15 mouse cellular contexts compared by ENCODE assay signal in the genomic region with DNA sequence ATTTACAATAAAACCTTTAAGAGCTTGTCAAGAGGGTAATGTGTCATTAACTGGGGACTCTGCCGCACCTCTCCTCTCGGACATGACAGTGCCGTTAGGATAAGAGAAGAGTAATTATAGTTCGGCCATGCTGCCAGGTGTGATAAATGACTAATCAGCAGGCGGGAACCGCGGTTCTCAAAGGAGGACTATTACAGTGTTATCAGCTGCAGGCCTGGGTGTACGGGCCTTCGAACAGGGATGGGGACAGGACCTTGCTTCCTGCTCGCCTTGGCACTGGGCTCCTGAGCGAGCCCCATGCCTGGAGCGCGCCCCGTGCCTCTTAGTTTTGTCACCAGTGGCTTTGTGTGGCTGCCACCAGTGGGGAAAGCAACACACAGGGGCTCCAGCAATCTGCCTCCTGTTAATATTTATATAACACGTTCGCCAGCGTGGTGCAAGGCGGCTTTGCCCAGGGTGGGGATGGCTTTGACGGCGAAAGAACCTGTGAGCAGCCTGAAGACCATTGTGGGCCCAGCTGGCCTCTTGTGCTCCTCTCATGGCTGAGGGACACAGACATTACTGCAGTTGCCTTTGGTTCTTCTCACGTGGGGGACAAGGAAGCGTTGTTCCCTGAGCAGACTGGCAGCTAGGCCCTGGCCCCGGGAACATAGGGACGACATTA.
DNase-seq lines count a peak whose midpoint lies in the region; ATAC-seq and TF ChIP-seq lines count a peak whose summit lies in the region.
"Had no signal": no experiment of that assay in that cellular context is flagged by ENCODE, and none has a peak within 500 bp of the region (broad histone marks: within the 10 kb centered on the region; RNA-seq: fewer than 3 reads in every experiment).

No protein-coding gene starts in this region.

- H3K4me3 ChIP-seq in forebrain, embryonic 10.5 days: no peak overlapping the region
- no peak overlapping the region for H3K4me3 ChIP-seq in forebrain, embryonic 14.5 days (ENCODE audit: low read depth, low read length)
- no peak overlapping the region for H3K4me3 ChIP-seq in neural tube, embryonic 12.5 days
- no peak overlapping the region for H3K4me3 ChIP-seq in neural tube, embryonic 15.5 days (replicated peaks)
- H3K4me3 ChIP-seq in liver, embryonic 14.5 days (ENCODE audit: insufficient read depth in 1 of 2, low read depth in 2 of 2, low read length in 2 of 2): no peak overlapping the region
- H3K4me3 ChIP-seq: layer of hippocampus, adult 2 months had no signal

- peak overlapping the region; percentile 73 for H3K27ac ChIP-seq in forebrain, embryonic 10.5 days
- no peak overlapping the region for H3K27ac ChIP-seq in forebrain, embryonic 14.5 days (ENCODE audit: low read depth, low read length)
- H3K27ac ChIP-seq in neural tube, embryonic 12.5 days: no peak overlapping the region
- H3K27ac ChIP-seq in neural tube, embryonic 15.5 days (replicated peaks): no peak overlapping the region
- H3K27ac ChIP-seq in liver, embryonic 14.5 days: no peak overlapping the region
- H3K27ac ChIP-seq: layer of hippocampus, adult 2 months had no signal

- 84% methylated on average over 24 of the region's 24 CpGs for WGBS in forebrain, embryonic 10.5 days
- WGBS in forebrain, embryonic 14.5 days: 55% methylated on average over 24 of the region's 24 CpGs
- WGBS in neural tube, embryonic 12.5 days: 37% methylated on average over 24 of the region's 24 CpGs
- 34% methylated on average over 24 of the region's 24 CpGs for WGBS in neural tube, embryonic 15.5 days
- 42% methylated on average over 24 of the region's 24 CpGs for WGBS in liver, embryonic 14.5 days (ENCODE audit: insufficient replicate concordance)

- no peak for TF ChIP-seq CTCF in liver, embryonic 14.5 days (IDR thresholded peaks at IDR 0.05; ENCODE audit: low read depth)

- peak; percentile 60 for TF ChIP-seq EP300 in liver, embryonic 14.5 days (IDR thresholded peaks at IDR 0.05; ENCODE audit: low read depth)

- no peak overlapping the region for H3K9ac ChIP-seq in forebrain, embryonic 14.5 days (ENCODE audit: low read length)
- H3K9ac ChIP-seq in neural tube, embryonic 12.5 days: no peak overlapping the region
- no peak overlapping the region for H3K9ac ChIP-seq in neural tube, embryonic 15.5 days (replicated peaks)
- H3K9ac ChIP-seq in liver, embryonic 14.5 days (replicated peaks): no peak overlapping the region

- H3K9me3 ChIP-seq in forebrain, embryonic 10.5 days: no peaks in the 10 kb centered on the region
- no peaks in the 10 kb centered on the region for H3K9me3 ChIP-seq in forebrain, embryonic 14.5 days (replicated peaks; ENCODE audit: control insufficient read depth, low read length)
- no peaks in the 10 kb centered on the region for H3K9me3 ChIP-seq in neural tube, embryonic 12.5 days
- H3K9me3 ChIP-seq in neural tube, embryonic 15.5 days (replicated peaks): no peaks in the 10 kb centered on the region
- no peaks in the 10 kb centered on the region for H3K9me3 ChIP-seq in liver, embryonic 14.5 days (ENCODE audit: control insufficient read depth, low read length)

- peaks cover 40% of the 10 kb centered on the region for H3K4me1 ChIP-seq in forebrain, embryonic 10.5 days
- peaks cover 3% of the 10 kb centered on the region; the same call in 1 of the 2 replicates for H3K4me1 ChIP-seq in forebrain, embryonic 14.5 days (ENCODE audit: control insufficient read depth, insufficient read depth, low read length)
- peaks cover 34% of the 10 kb centered on the region for H3K4me1 ChIP-seq in neural tube, embryonic 12.5 days
- H3K4me1 ChIP-seq in neural tube, embryonic 15.5 days: peaks cover 29% of the 10 kb centered on the region
- H3K4me1 ChIP-seq in liver, embryonic 14.5 days (replicated peaks; ENCODE audit: control insufficient read depth in 2 of 2, insufficient read depth in 2 of 2, low read length in 1 of 2): peaks cover 3 to 11% of the 10 kb centered on the region in 2 experiments; a peak in 3 of 4 replicates

- no peak overlapping the region for H3K4me2 ChIP-seq in forebrain, embryonic 14.5 days (ENCODE audit: low read length)
- 0 out of 2 replicates have a peak overlapping the region, but pooled peaks have one; percentile 1 for H3K4me2 ChIP-seq in neural tube, embryonic 12.5 days (replicated peaks)
- no peak overlapping the region for H3K4me2 ChIP-seq in neural tube, embryonic 15.5 days
- peak overlapping the region; percentile 38 for H3K4me2 ChIP-seq in liver, embryonic 14.5 days (ENCODE audit: low read depth)

- H3K27me3 ChIP-seq in forebrain, embryonic 10.5 days (ENCODE audit: poor library complexity, severe bottlenecking): peaks cover 73% of the 10 kb centered on the region
- peaks cover 14% of the 10 kb centered on the region for H3K27me3 ChIP-seq in forebrain, embryonic 14.5 days (replicated peaks; ENCODE audit: control insufficient read depth, insufficient read depth, low read length)
- H3K27me3 ChIP-seq in neural tube, embryonic 12.5 days (replicated peaks): no peaks in the 10 kb centered on the region; the same call in 1 of the 2 replicates
- H3K27me3 ChIP-seq in neural tube, embryonic 15.5 days (replicated peaks): peaks cover 9% of the 10 kb centered on the region; the same call in 1 of the 2 replicates
- H3K27me3 ChIP-seq in liver, embryonic 14.5 days (ENCODE audit: control insufficient read depth, insufficient read depth, low read length): no peaks in the 10 kb centered on the region

- ATAC-seq in forebrain, embryonic 14.5 days: no peak
- peak; percentile 41; the same call in 1 of the 2 replicates for ATAC-seq in neural tube, embryonic 12.5 days (ENCODE audit: low FRiP score, low read depth)
- ATAC-seq in neural tube, embryonic 15.5 days (ENCODE audit: low FRiP score): no peak
- ATAC-seq in liver, embryonic 14.5 days (ENCODE audit: insufficient read depth): peak; percentile 84
- ATAC-seq: inflammation-experienced regulatory T-cells, adult 6 months had no signal

- H3K36me3 ChIP-seq in forebrain, embryonic 10.5 days (replicated peaks): no peaks in the 10 kb centered on the region
- no peaks in the 10 kb centered on the region for H3K36me3 ChIP-seq in forebrain, embryonic 14.5 days (ENCODE audit: control insufficient read depth, insufficient read depth, low read length)
- H3K36me3 ChIP-seq in neural tube, embryonic 12.5 days: no peaks in the 10 kb centered on the region
- H3K36me3 ChIP-seq in neural tube, embryonic 15.5 days: no peaks in the 10 kb centered on the region
- no peaks in the 10 kb centered on the region for H3K36me3 ChIP-seq in liver, embryonic 14.5 days (replicated peaks; ENCODE audit: control insufficient read depth, insufficient read depth, low read depth)

- no peak for DNase-seq in forebrain, embryonic 10.5 days (ENCODE audit: extremely low spot score, low spot score)
- no peak for DNase-seq in forebrain, embryonic 14.5 days (ENCODE audit: low spot score)
- peak; percentile 19 to 44 (median 39) for DNase-seq in liver, embryonic 14.5 days (ENCODE audit: low read depth in 3 of 3, low spot score in 3 of 3)
- DNase-seq in left cerebral cortex, adult 18-20 months (ENCODE audit: low spot score in 2 of 2): no peak
- no peak for DNase-seq in adrenal gland, adult 18-20 months (ENCODE audit: low spot score in 2 of 2)
- no peak for DNase-seq in frontal cortex, postnatal 10 days (ENCODE audit: low spot score in 2 of 2)
- DNase-seq: adrenal gland, postnatal 14 days; cerebellum, postnatal 14 days; gastrocnemius, postnatal 25 days; left cerebral cortex, postnatal 4 days; lung, postnatal 4 days had no signal

Comparison
In these comparisons a context has a peak if more than half of its experiments do, and no peak if none do; other contexts are left out.
1. ATAC-seq: peak in neural tube, embryonic 12.5 days (single experiment) and liver, embryonic 14.5 days (single experiment); none in forebrain, embryonic 14.5 days (single experiment) and neural tube, embryonic 15.5 days (single experiment).
2. H3K4me2 ChIP-seq: peak in neural tube, embryonic 12.5 days (single experiment) and liver, embryonic 14.5 days (single experiment); none in forebrain, embryonic 14.5 days (single experiment) and neural tube, embryonic 15.5 days (single experiment).
3. DNase-seq: peak in liver, embryonic 14.5 days (3 of 3); none in forebrain, embryonic 10.5 days (single experiment), forebrain, embryonic 14.5 days (single experiment), left cerebral cortex, adult 18-20 months (0 of 2), adrenal gland, adult 18-20 months (0 of 2) and frontal cortex, postnatal 10 days (0 of 2).